30 mouse cellular contexts compared by ENCODE assay signal in genomic region chr4:145369753-145370152, GRCm38 (mm10). TPM values are rescaled to one million over a fixed set of nuclear protein-coding genes. Genes with fewer than 3 reads are reported as not detected.
"Had no signal": no experiment of that assay in that cellular context is flagged by ENCODE, and none has a peak within 500 bp of the region (broad histone marks: within the 10 kb centered on the region; RNA-seq: fewer than 3 reads in every experiment).

No protein-coding gene starts in this region.

- H3K36me3 ChIP-seq: embryonic facial prominence, embryonic 10.5 days; embryonic facial prominence, embryonic 12.5 days; embryonic facial prominence, embryonic 13.5 days; embryonic facial prominence, embryonic 15.5 days; forebrain, embryonic 10.5 days; forebrain, embryonic 12.5 days; forebrain, embryonic 15.5 days had no signal

- H3K4me2 ChIP-seq: embryonic facial prominence, embryonic 12.5 days; embryonic facial prominence, embryonic 13.5 days; embryonic facial prominence, embryonic 15.5 days; forebrain, embryonic 12.5 days; forebrain, embryonic 13.5 days; forebrain, embryonic 15.5 days had no signal

- H3K27ac ChIP-seq: embryonic facial prominence, embryonic 10.5 days; embryonic facial prominence, embryonic 12.5 days; embryonic facial prominence, embryonic 13.5 days; embryonic facial prominence, embryonic 15.5 days; forebrain, embryonic 10.5 days; forebrain, embryonic 12.5 days; forebrain, embryonic 13.5 days; forebrain, embryonic 15.5 days; gastrocnemius, adult 2 months had no signal

- H3K4me1 ChIP-seq: embryonic facial prominence, embryonic 10.5 days; embryonic facial prominence, embryonic 12.5 days; embryonic facial prominence, embryonic 13.5 days; embryonic facial prominence, embryonic 15.5 days; forebrain, embryonic 10.5 days; forebrain, embryonic 12.5 days; forebrain, embryonic 13.5 days; forebrain, embryonic 15.5 days had no signal

- ATAC-seq: forebrain, embryonic 13.5 days; forebrain, embryonic 14.5 days; forebrain, embryonic 15.5 days; forebrain, embryonic 16.5 days; forebrain, postnatal 0 days had no signal

- H3K27me3 ChIP-seq: embryonic facial prominence, embryonic 12.5 days; embryonic facial prominence, embryonic 13.5 days; embryonic facial prominence, embryonic 15.5 days; forebrain, embryonic 12.5 days; forebrain, embryonic 13.5 days; forebrain, embryonic 15.5 days had no signal

- H3K9ac ChIP-seq: embryonic facial prominence, embryonic 12.5 days; embryonic facial prominence, embryonic 13.5 days; embryonic facial prominence, embryonic 15.5 days; forebrain, embryonic 12.5 days; forebrain, embryonic 13.5 days; forebrain, embryonic 15.5 days; forebrain, postnatal 0 days had no signal

- H3K9me3 ChIP-seq: embryonic facial prominence, embryonic 10.5 days; embryonic facial prominence, embryonic 13.5 days; embryonic facial prominence, embryonic 15.5 days; forebrain, embryonic 12.5 days had no signal

- H3K4me3 ChIP-seq: embryonic facial prominence, embryonic 10.5 days; embryonic facial prominence, embryonic 12.5 days; embryonic facial prominence, embryonic 13.5 days; embryonic facial prominence, embryonic 15.5 days; erythroblast, embryonic 14.5 days; forebrain, embryonic 10.5 days; forebrain, embryonic 12.5 days; forebrain, embryonic 13.5 days; forebrain, embryonic 15.5 days; gastrocnemius, adult 2 months had no signal

- DNase-seq: cerebellum, adult 2 months; cerebellum, adult 8-10 months; cerebellum, adult 9-10 months; cerebellum, adult 9-11 months; cerebellum, postnatal 10 days; cerebellum, postnatal 14 days; cerebellum, postnatal 25 days; cerebellum, postnatal 36 days; embryo, embryonic 11 days; forebrain, postnatal 0 days; gastrocnemius, adult 2 months; gastrocnemius, postnatal 10 days; gastrocnemius, postnatal 14 days; gastrocnemius, postnatal 25 days; gastrocnemius, postnatal 36 days; heart, adult 11 months; heart, adult 18-20 months had no signal

RNA-seq across cellular contexts. Expression of gene Tnfrsf8, which starts 54.8 kb away (rescaled TPM):
- total RNA-seq: gastrocnemius, adult 18-20 months had no signal
- polyA plus RNA-seq: embryonic facial prominence, embryonic 10.5 days; erythroblast, embryonic 14.5 days; forebrain, embryonic 11.5 days had no signal
